Mouse (Mus musculus) limb, embryonic 11.5 days (tissue): ENCODE results near the gene Dglucy. TPM values are rescaled to one million over a fixed set of nuclear protein-coding genes. Genes with fewer than 3 reads are reported as not detected.

ENCODE experiments used
- ATAC-seq: fragments of 200-750 bp; cut with Nextera tagmentation; 2 replicates; pipeline ENCODE4 v1.8.0; 2017; ENCODE audit warnings: low read depth; ENCODE audit not compliant: insufficient number of reproducible peaks, low FRiP score, low TSS enrichment
- DNase-seq: peaks from one replicate; pipeline ENCODE4 v3.0.0-alpha.2; 2015; ENCODE audit warnings: low spot score
- H3K27ac ChIP-seq: fragments of 300-500 bp; sonication (generic); replicated peaks from 2 replicates; pipeline ENCODE4 v1.5.1; 2014; ENCODE audit warnings: low read depth, mild to moderate bottlenecking, low read length
- H3K27me3 ChIP-seq: fragments of 300-500 bp; sonication (generic); 2 replicates; pipeline ENCODE4 v1.6.1; 2014; ENCODE audit warnings: mild to moderate bottlenecking, low read length, mixed read lengths; ENCODE audit not compliant: control insufficient read depth, insufficient read depth
- H3K36me3 ChIP-seq: fragments of 300-500 bp; sonication (generic); 2 replicates; pipeline ENCODE4 v1.6.1; 2014; ENCODE audit warnings: mild to moderate bottlenecking, low read length, moderate library complexity, mixed read lengths; ENCODE audit not compliant: control insufficient read depth, insufficient read depth
- H3K4me1 ChIP-seq: fragments of 300-500 bp; sonication (generic); 2 replicates; pipeline ENCODE4 v1.6.1; 2014; ENCODE audit warnings: low read length, mixed read lengths; ENCODE audit not compliant: control insufficient read depth, insufficient read depth
- H3K4me2 ChIP-seq: fragments of 300-500 bp; sonication (generic); 2 replicates; pipeline ENCODE4 v1.6.1; 2014; ENCODE audit warnings: low read depth, mild to moderate bottlenecking, moderate library complexity; ENCODE audit not compliant: severe bottlenecking
- H3K4me3 ChIP-seq: fragments of 300-500 bp; sonication (generic); 2 replicates; pipeline ENCODE4 v1.5.1; 2014; ENCODE audit warnings: low read depth, low read length
- H3K9ac ChIP-seq: fragments of 300-500 bp; sonication (generic); 2 replicates; pipeline ENCODE4 v1.6.1; 2014; ENCODE audit warnings: mild to moderate bottlenecking, low read length
- H3K9me3 ChIP-seq: fragments of 300-500 bp; sonication (generic); 2 replicates; pipeline ENCODE4 v1.6.1; 2016; ENCODE audit warnings: low read length; ENCODE audit not compliant: control insufficient read depth
- WGBS: fragments of 180-500 bp; shearing (Covaris S2); extraction: QIAGEN DNeasy Blood & Tissue Kit; methylation state at CpG from one replicate; pipeline ENCODE4 v1.1.7; 2014; 5-methylcytosine and 5-hydroxymethylcytosine counted together
- polyA plus RNA-seq: library from polyadenylated mRNA; unstranded; fragments of >200 nt; fragmentation: Nextera tagmentation; extraction: Ambion mirVana; gene quantifications from 2 replicates; pipeline ENCODE4 v1.2.1, GENCODE M21; 2014

Dglucy gene
- polyA plus RNA-seq, 1 experiment from 2014 or later: 0.36 TPM

GRCm38 (mm10) chr12:100841211-100841792 lies 62.4 kb downstream of the Dglucy start:
- Histone ChIP-seq H3K4me1 (no peaks in the 10 kb centered on the region), H3K9me3 (no peaks in the 10 kb centered on the region), H3K4me2 (no peak overlapping the region), H3K36me3 (no peaks in the 10 kb centered on the region), H3K9ac (no peak overlapping the region), H3K27ac (no peak overlapping the region), H3K27me3 (no peaks in the 10 kb centered on the region), H3K4me3 (no peak overlapping the region)
- DNase-seq: peak; percentile 88
- WGBS: 29% methylated on average over 3 of the region's 3 CpGs
- ATAC-seq: peak; percentile 71; the same call in 1 of the 2 replicates

GRCm38 (mm10) chr12:100843171-100843570 lies 64.3 kb downstream of the Dglucy start:
- no peaks in the 10 kb centered on the region for H3K9me3 ChIP-seq
- H3K4me2 ChIP-seq: no peak overlapping the region
- no peaks in the 10 kb centered on the region for H3K36me3 ChIP-seq
- DNase-seq (no peak), ATAC-seq (no peak)
- 81% methylated on average over 4 of the region's 4 CpGs for WGBS
- no peak overlapping the region for H3K27ac ChIP-seq
- H3K4me3 ChIP-seq: no peak overlapping the region
- H3K4me1 ChIP-seq: no peaks in the 10 kb centered on the region
- no peaks in the 10 kb centered on the region for H3K27me3 ChIP-seq
- H3K9ac ChIP-seq: no peak overlapping the region

GRCm38 (mm10) chr12:100844546-100844945 lies 65.7 kb downstream of the Dglucy start:
- Histone ChIP-seq H3K9ac (no peak overlapping the region), H3K4me2 (no peak overlapping the region), H3K4me1 (no peaks in the 10 kb centered on the region), H3K27me3 (no peaks in the 10 kb centered on the region), H3K9me3 (no peaks in the 10 kb centered on the region), H3K27ac (no peak overlapping the region), H3K4me3 (no peak overlapping the region), H3K36me3 (no peaks in the 10 kb centered on the region)
- 83% methylated on average over 7 of the region's 7 CpGs for WGBS
- ATAC-seq: no peak
- no peak for DNase-seq

- H3K27me3 ChIP-seq: no peaks in the 10 kb centered on the region
- DNase-seq (no peak), ATAC-seq (no peak)
- H3K27ac ChIP-seq: no peak overlapping the region
- H3K4me3 ChIP-seq: no peak overlapping the region
- no peak overlapping the region for H3K4me2 ChIP-seq
- no peaks in the 10 kb centered on the region for H3K4me1 ChIP-seq
- 39% methylated on average over 2 of the region's 2 CpGs for WGBS
- no peaks in the 10 kb centered on the region for H3K9me3 ChIP-seq
- no peaks in the 10 kb centered on the region for H3K36me3 ChIP-seq
- H3K9ac ChIP-seq: no peak overlapping the region
Measured at GRCm38 (mm10) chr12:100845829-100846228, 67.0 kb downstream of the Dglucy start.

GRCm38 (mm10) chr12:100846566-100846965 lies 67.7 kb downstream of the Dglucy start:
- DNase-seq: no peak
- Histone ChIP-seq H3K9ac (no peak overlapping the region), H3K9me3 (no peaks in the 10 kb centered on the region), H3K27ac (no peak overlapping the region), H3K36me3 (no peaks in the 10 kb centered on the region), H3K4me2 (no peak overlapping the region), H3K27me3 (0 out of 2 replicates have a peak, but pooled peaks cover 2% of the 10 kb centered on the region), H3K4me1 (no peaks in the 10 kb centered on the region), H3K4me3 (no peak overlapping the region)
- 35% methylated on average over 1 of the region's 1 CpGs for WGBS
- ATAC-seq: no peak

- 0 out of 2 replicates have a peak, but pooled peaks cover 2% of the 10 kb centered on the region for H3K27me3 ChIP-seq
- WGBS: 57% methylated on average over 11 of the region's 11 CpGs
- ATAC-seq: no peak
- H3K9ac ChIP-seq: no peak overlapping the region
- no peaks in the 10 kb centered on the region for H3K36me3 ChIP-seq
- H3K9me3 ChIP-seq: no peaks in the 10 kb centered on the region
- no peak overlapping the region for H3K4me2 ChIP-seq
- no peak overlapping the region for H3K4me3 ChIP-seq
- no peak overlapping the region for H3K27ac ChIP-seq
- DNase-seq: no peak
- no peaks in the 10 kb centered on the region for H3K4me1 ChIP-seq
Measured at GRCm38 (mm10) chr12:100847437-100848080, 68.7 kb downstream of the Dglucy start.

- no peak overlapping the region for H3K4me3 ChIP-seq
- H3K4me1 ChIP-seq: no peaks in the 10 kb centered on the region
- no peak overlapping the region for H3K27ac ChIP-seq
- WGBS: 79% methylated on average over 7 of the region's 7 CpGs
- peak; percentile 39 for DNase-seq
- no peaks in the 10 kb centered on the region for H3K9me3 ChIP-seq
- H3K27me3 ChIP-seq: 0 out of 2 replicates have a peak, but pooled peaks cover 2% of the 10 kb centered on the region
- no peak overlapping the region for H3K4me2 ChIP-seq
- ATAC-seq: 0 out of 2 replicates have a peak, but pooled peaks have one; percentile 67
- no peak overlapping the region for H3K9ac ChIP-seq
- H3K36me3 ChIP-seq: no peaks in the 10 kb centered on the region
Measured at GRCm38 (mm10) chr12:100849421-100850138, 70.7 kb downstream of the Dglucy start.

GRCm38 (mm10) chr12:100852370-100852769 lies 73.5 kb downstream of the Dglucy start:
- Histone ChIP-seq H3K4me2 (no peak overlapping the region), H3K27me3 (0 out of 2 replicates have a peak, but pooled peaks cover 2% of the 10 kb centered on the region), H3K4me1 (no peaks in the 10 kb centered on the region), H3K9ac (no peak overlapping the region), H3K36me3 (no peaks in the 10 kb centered on the region), H3K9me3 (no peaks in the 10 kb centered on the region), H3K4me3 (no peak overlapping the region), H3K27ac (no peak overlapping the region)
- DNase-seq (no peak), ATAC-seq (no peak)
- 79% methylated on average over 3 of the region's 3 CpGs for WGBS
